Mouse (Mus musculus): ENCODE data around the gene Rasgrp2. TPM values are rescaled to one million over a fixed set of nuclear protein-coding genes. Genes with fewer than 3 reads are reported as not detected.

Rasgrp2 gene
- total RNA-seq, 2 experiments from 2014 or later: 93.5 to 99.9 TPM

Other genes with a start within 250 kb of the Rasgrp2 start
- not detected for gene Majin, start 215.0 kb upstream of the Rasgrp2 start, total RNA-seq (2021)
- gene Gpha2, start 173.0 kb upstream of the Rasgrp2 start, total RNA-seq (2021): not detected
- 100 to 1,000 TPM; 187 to 188 TPM for gene Ppp2r5b, start 163.5 kb upstream of the Rasgrp2 start, total RNA-seq (2021)
- gene Atg2a, start 157.7 kb upstream of the Rasgrp2 start, total RNA-seq (2021): 10 to 100 TPM; 31.3 to 31.6 TPM
- 10 to 100 TPM; 75.1 to 82.7 TPM for gene Ehd1, start 122.6 kb upstream of the Rasgrp2 start, total RNA-seq (2021)
- gene Cdc42bpg, start 92.9 kb upstream of the Rasgrp2 start, total RNA-seq (2021): 1 to 10 TPM; 5.0 TPM
- 10 to 100 TPM; 72.0 to 73.6 TPM for gene Men1, start 64.4 kb upstream of the Rasgrp2 start, total RNA-seq (2021)
- 10 to 100 TPM; 79.3 to 86.2 TPM for gene Map4k2, start 58.2 kb upstream of the Rasgrp2 start, total RNA-seq (2021)
- gene Sf1, start 35.6 kb upstream of the Rasgrp2 start, total RNA-seq (2021): 100 to 1,000 TPM; 190 to 194 TPM
- gene Pygm, start 14.9 kb upstream of the Rasgrp2 start, total RNA-seq (2021): 10 to 100 TPM; 16.2 to 17.4 TPM
- 100 to 1,000 TPM; 683 to 691 TPM for gene Nrxn2, start 19.4 kb downstream of the Rasgrp2 start, total RNA-seq (2021)
- 1 to 10 TPM in 1 of 2 experiments, under 1 TPM in 1; 0.71 to 1.3 TPM for gene Slc22a12, start 143.7 kb downstream of the Rasgrp2 start, total RNA-seq (2021)

Measured in layer of hippocampus, postnatal 10 days (tissue).